Mouse (Mus musculus) liver, adult 2 months (tissue): ENCODE results near the gene Mrps34. TPM values are rescaled to one million over a fixed set of nuclear protein-coding genes. Genes with fewer than 3 reads are reported as not detected.

ENCODE experiments used
- DNase-seq: peaks from one replicate; pipeline ENCODE4 v3.0.0-alpha.2; 2011; ENCODE audit warnings: low read depth, low spot score; ENCODE audit errors: extremely low read depth
- H3K27ac ChIP-seq: fragments of 200-500 bp; replicated peaks from 2 replicates; pipeline ENCODE4 v1.5.1; 2012; ENCODE audit warnings: low read depth, mild to moderate bottlenecking, control low read depth, inconsistent platforms, low read length; ENCODE audit not compliant: insufficient read depth
- H3K27me3 ChIP-seq: fragments of 200-500 bp; 2 replicates; pipeline ENCODE4 v1.6.1; 2012; ENCODE audit warnings: mild to moderate bottlenecking, moderate library complexity, low read length, inconsistent platforms; ENCODE audit not compliant: control insufficient read depth, insufficient read depth
- H3K36me3 ChIP-seq: fragments of 200-500 bp; 2 replicates; pipeline ENCODE4 v1.6.1; 2012; ENCODE audit warnings: low read length, inconsistent platforms; ENCODE audit not compliant: control insufficient read depth, insufficient read depth
- H3K4me1 ChIP-seq: fragments of 200-500 bp; 2 replicates; pipeline ENCODE4 v1.6.1; 2011; ENCODE audit warnings: low read length; ENCODE audit not compliant: control insufficient read depth, insufficient read depth
- H3K4me3 ChIP-seq: fragments of 200-500 bp; 2 replicates; pipeline ENCODE4 v1.5.1; 2011; ENCODE audit warnings: low read depth, mild to moderate bottlenecking, control low read depth, low read length, moderate library complexity; ENCODE audit not compliant: insufficient read depth
- H3K79me2 ChIP-seq: fragments of 200-500 bp; 2 replicates; pipeline ENCODE4 v1.6.1; 2012; ENCODE audit warnings: inconsistent platforms, mild to moderate bottlenecking, low read length, moderate library complexity; ENCODE audit not compliant: control insufficient read depth, insufficient read depth
- H3K9ac ChIP-seq: fragments of 200-500 bp; 2 replicates; pipeline ENCODE4 v1.6.1; 2012; ENCODE audit warnings: low read depth, mild to moderate bottlenecking, control low read depth, inconsistent platforms, low read length
- CTCF ChIP-seq: fragments of 200-500 bp; IDR thresholded peaks from 2 replicates; pipeline ENCODE4 v1.5.1; 2011; ENCODE audit warnings: low read depth, low read length, control low read depth
- POLR2A ChIP-seq: fragments of 200-500 bp; IDR thresholded peaks from 2 replicates; pipeline ENCODE4 v1.6.1; 2011; ENCODE audit warnings: low read length, control low read depth; ENCODE audit not compliant: insufficient read depth; ENCODE audit errors: extremely low read depth
- WGBS: fragments of 180-500 bp; shearing (Covaris S2); methylation state at CpG from one replicate; pipeline ENCODE4 v1.1.7; 2018; 5-methylcytosine and 5-hydroxymethylcytosine counted together
- polyA plus RNA-seq: library from polyadenylated mRNA; depleted of rRNA; stranded (reverse); fragments of >200 nt; gene quantifications from 2 replicates; pipeline ENCODE4 v1.2.3, GENCODE M21; 2012
- total RNA-seq: library from RNA; depleted of rRNA; stranded (reverse); fragments of >200 nt; gene quantifications from 2 replicates; pipeline ENCODE4 v1.2.3, GENCODE M21; 2014

The Mrps34 gene
- total and polyA plus RNA-seq, 2 experiments, result 47.5 to 124 TPM

DNA sequence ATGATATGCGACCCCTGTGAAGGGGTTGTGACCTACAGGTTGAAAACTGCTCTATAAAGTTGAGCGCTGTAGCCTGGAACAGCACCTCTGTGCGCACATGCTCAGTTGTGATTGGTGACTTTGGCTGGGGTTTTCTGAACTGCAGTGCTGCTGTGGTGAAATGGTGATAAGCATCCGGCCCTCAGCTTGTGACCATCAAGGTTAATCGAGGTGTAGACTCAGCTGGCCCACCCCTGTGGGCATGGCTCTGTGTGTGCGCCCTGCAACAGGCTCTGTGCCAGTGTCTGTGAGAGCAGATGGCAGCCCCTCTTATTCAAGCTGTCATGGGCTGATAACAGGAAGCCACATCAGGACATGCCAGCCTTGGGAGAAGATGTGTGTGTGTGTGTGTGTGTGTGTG lies 35.9 kb upstream of the Mrps34 start:
- Histone ChIP-seq H3K79me2 (no peaks in the 10 kb centered on the region; the same call in 1 of the 2 replicates), H3K4me3 (no peak overlapping the region), H3K27me3 (no peaks in the 10 kb centered on the region), H3K9ac (peak overlapping the region; percentile 21; the same call in 1 of the 2 replicates), H3K36me3 (peaks cover 62% of the 10 kb centered on the region), H3K27ac (peak overlapping the region; percentile 27; the same call in 1 of the 2 replicates), H3K4me1 (peaks cover 27% of the 10 kb centered on the region)
- no peak for DNase-seq
- 41% methylated on average over 6 of the region's 6 CpGs for WGBS
- TF ChIP-seq POLR2A (no peak), CTCF (no peak)

DNA sequence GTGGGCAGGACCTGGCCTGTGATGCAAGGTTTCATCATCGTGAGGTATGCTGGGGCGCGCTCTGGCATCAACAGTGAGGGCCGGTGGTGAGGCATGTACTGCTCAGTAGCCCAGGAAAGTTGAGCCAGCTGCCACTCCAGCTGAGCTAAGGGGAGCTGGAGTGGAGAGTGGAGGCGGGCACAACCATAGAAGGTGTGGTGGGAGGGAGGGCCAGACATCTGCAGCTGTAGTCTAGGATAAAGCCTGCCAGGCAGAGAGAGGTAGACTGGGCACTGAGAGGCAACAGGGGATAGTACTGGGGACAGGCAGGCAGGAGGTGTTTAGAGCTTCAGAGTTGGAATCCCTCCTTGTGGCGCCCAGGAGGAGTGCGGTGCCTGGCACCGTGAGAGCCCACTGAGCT lies 34.8 kb upstream of the Mrps34 start:
- Histone ChIP-seq H3K36me3 (peaks cover 65% of the 10 kb centered on the region), H3K27ac (0 out of 2 replicates have a peak overlapping the region, but pooled peaks have one; percentile 5)
- DNase-seq, result no peak

DNA sequence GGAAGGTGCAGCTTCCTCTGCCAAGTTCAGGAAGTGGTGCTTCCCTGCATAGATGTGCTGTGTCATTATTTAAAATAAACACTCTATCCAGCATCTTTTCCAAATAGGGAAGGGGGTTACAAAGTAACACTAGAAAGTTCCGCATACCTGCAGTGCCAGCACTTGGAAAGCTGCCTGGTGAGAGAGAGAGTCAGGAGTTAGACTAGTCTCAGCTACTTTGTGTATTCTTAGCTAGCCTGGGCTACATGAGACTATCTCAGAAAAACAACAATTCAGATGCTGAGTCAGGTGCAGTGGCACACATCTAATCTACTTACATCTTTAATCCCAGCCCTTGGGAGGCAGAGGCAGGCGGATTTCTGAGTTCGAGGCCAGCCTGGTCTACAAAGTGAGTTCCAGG lies 33.1 kb upstream of the Mrps34 start:
- WGBS, result 79% methylated on average over 3 of the region's 3 CpGs
- Histone ChIP-seq H3K36me3 (peaks cover 60% of the 10 kb centered on the region), H3K79me2 (no peaks in the 10 kb centered on the region), H3K4me1 (peaks cover 16% of the 10 kb centered on the region), H3K4me3 (no peak overlapping the region), H3K9ac (no peak overlapping the region), H3K27ac (no peak overlapping the region), H3K27me3 (no peaks in the 10 kb centered on the region)
- no peak for DNase-seq
- TF ChIP-seq CTCF, result no peak
- no peak for TF ChIP-seq POLR2A

More for the DNA sequence above, 34.8 kb upstream of the Mrps34 start:
- TF ChIP-seq CTCF (no peak), POLR2A (no peak)
- no peaks in the 10 kb centered on the region; the same call in 1 of the 2 replicates for H3K79me2 ChIP-seq
- WGBS, result 59% methylated on average over 8 of the region's 8 CpGs
- peaks cover 27% of the 10 kb centered on the region for H3K4me1 ChIP-seq
- H3K9ac ChIP-seq, result no peak overlapping the region
- H3K4me3 ChIP-seq, result no peak overlapping the region
- no peaks in the 10 kb centered on the region for H3K27me3 ChIP-seq

DNA sequence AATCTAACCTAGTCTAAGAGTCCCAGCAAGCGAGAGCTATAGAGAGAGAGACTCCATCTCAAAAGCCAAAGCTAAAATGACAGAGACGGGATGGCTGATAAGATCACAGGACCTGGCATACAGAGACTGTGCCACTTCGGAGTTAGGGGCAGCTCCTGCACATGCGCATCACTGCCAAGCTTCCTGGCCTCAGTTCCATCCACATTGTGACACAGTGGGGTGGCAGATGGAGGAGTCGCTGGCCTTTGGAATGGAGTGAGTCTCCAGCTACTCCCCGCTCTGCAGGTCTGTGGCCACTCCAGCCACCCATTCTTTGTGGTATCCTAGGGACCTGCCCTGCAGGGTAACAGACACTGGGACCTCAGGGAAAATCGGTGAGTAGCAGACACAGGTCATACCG lies 29.1 kb upstream of the Mrps34 start, which contains the start of gene Igfals:
Igfals (plus strand) TSS at position 222 of the 400 bp plus-strand sequence.
- H3K79me2 ChIP-seq, result no peaks in the 10 kb centered on the region
- no peak for DNase-seq
- H3K4me3 ChIP-seq, result no peak within 1 kb of the TSS
- no peaks in the 10 kb centered on the region for H3K27me3 ChIP-seq
- no peak within 1 kb of the TSS for H3K9ac ChIP-seq
- no peak within 1 kb of the TSS for H3K27ac ChIP-seq
- WGBS, result 69% methylated on average over 8 of the region's 8 CpGs
- peaks cover 46% of the 10 kb centered on the region for H3K36me3 ChIP-seq
- peaks cover 6% of the 10 kb centered on the region; the same call in 1 of the 2 replicates for H3K4me1 ChIP-seq
- TF ChIP-seq CTCF, result no peak
- TF ChIP-seq POLR2A, result no peak

DNA sequence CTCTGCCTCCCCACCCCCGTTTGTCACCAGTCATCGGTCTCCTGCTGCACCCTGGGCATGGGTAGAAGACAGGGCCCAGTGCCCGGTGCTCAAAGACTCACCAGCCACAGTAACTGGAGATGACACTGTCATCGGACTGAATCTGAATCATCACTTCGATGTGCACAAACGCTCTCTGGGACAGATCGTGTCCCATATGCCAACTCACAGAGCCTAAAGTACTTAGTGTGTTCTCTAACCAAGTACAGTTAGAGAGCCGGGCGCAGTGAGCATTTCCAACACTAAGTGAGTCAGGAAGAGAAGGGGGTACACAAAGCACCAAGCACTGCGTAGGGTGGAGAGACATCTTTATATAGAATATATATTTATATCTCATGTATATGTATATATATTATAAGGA lies 27.0 kb upstream of the Mrps34 start:
- TF ChIP-seq CTCF (no peak), POLR2A (no peak)
- no peak for DNase-seq
- Histone ChIP-seq H3K36me3 (peaks cover 27% of the 10 kb centered on the region), H3K4me3 (no peak overlapping the region), H3K79me2 (no peaks in the 10 kb centered on the region), H3K27ac (no peak overlapping the region), H3K27me3 (no peaks in the 10 kb centered on the region), H3K4me1 (peaks cover 6% of the 10 kb centered on the region; the same call in 1 of the 2 replicates), H3K9ac (no peak overlapping the region)
- WGBS, result 87% methylated on average over 10 of the region's 10 CpGs

DNA sequence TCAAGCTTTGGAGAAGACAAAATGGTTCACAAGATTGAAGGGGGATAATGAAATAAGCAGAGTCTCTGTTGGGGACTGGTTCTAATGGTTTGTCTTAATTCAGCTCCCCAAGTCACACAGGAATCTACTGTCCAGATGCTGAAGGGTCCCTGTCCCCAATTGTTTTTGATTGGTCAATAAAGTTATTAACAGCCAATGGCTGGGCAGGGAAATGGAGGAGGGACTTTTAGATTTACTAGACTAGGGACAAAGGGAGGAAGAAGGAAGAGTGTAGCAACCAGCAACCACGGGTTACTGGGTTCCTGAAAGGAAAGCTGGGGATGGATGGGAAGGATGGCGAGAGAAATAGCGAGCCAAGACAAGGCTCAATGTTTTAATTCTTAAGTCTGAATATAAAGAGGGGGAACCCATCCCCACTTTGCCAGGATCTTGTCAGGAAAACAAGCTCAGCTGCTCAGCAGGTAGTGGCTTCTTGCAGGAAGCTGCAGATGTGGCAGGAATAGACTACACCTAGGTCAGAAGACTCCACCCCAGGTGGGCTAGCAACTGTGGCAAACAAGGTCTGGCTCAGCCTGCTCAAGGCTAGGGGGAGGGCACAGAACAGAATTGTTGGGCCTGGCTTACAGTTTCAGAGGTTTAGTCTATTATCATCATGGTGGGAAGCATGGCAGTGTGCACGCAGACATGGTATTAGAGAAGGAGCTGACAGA lies 21.1 kb upstream of the Mrps34 start:
- Histone ChIP-seq H3K27me3 (no peaks in the 10 kb centered on the region), H3K36me3 (no peaks in the 10 kb centered on the region), H3K4me1 (peaks cover 24% of the 10 kb centered on the region), H3K27ac (no peak overlapping the region), H3K79me2 (peaks cover under 1% of the 10 kb centered on the region; the same call in 1 of the 2 replicates), H3K4me3 (no peak overlapping the region), H3K9ac (no peak overlapping the region)
- no peak for DNase-seq
- WGBS, result 84% methylated on average over 4 of the region's 4 CpGs
- no peak for TF ChIP-seq POLR2A
